Mouse (Mus musculus): ENCODE data around the gene Hdac4. TPM values are rescaled to one million over a fixed set of nuclear protein-coding genes. Genes with fewer than 3 reads are reported as not detected.
A peak's percentile ranks its signal among the peaks of the same experiment; 100 is the strongest.

The Hdac4 gene
- polyA plus RNA-seq, 1 experiment, result 35.1 TPM

DNA sequence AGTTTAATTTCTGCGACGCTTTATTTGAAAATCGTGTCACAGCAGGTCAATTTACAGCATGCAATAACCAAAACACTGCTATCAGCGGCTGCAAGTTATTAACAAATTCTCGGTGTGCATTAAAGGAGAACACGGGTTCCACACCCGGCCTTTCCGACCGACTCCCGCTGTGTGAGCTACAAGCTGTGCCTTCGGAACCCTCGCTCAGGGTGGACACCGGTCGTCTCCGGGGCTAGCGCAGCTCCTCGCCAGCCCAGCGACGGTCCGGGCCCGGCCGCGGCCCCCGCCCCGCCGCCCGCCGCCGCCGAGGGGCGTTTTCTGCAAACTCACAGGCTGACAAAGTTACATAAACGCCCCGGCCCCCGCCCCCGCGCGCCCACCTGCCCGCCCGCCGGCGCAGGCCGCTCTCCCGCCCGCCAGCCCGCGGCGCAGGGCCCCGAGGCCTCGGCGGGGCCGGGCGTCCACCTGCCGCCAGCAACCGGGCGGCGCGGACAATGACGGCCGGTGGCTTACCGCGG, 16.0 kb downstream of the Hdac4 start:
- H3K27ac ChIP-seq (ENCODE audit: insufficient read depth, low read length), result peak overlapping the region; percentile 66; the same call in 1 of the 2 replicates
- H3K4me1 ChIP-seq (ENCODE audit: control insufficient read depth, insufficient read depth, low read length), result peaks cover 8% of the 10 kb centered on the region
- peak overlapping the region; percentile 77 for H3K4me3 ChIP-seq (ENCODE audit: insufficient read depth, low read length)
- TF ChIP-seq CTCF (IDR thresholded peaks at IDR 0.05; ENCODE audit: extremely low read depth, insufficient read depth, low read length) (no peak), POLR2A (IDR thresholded peaks at IDR 0.05; ENCODE audit: extremely low read depth, insufficient read depth, low read length) (no peak)

DNA sequence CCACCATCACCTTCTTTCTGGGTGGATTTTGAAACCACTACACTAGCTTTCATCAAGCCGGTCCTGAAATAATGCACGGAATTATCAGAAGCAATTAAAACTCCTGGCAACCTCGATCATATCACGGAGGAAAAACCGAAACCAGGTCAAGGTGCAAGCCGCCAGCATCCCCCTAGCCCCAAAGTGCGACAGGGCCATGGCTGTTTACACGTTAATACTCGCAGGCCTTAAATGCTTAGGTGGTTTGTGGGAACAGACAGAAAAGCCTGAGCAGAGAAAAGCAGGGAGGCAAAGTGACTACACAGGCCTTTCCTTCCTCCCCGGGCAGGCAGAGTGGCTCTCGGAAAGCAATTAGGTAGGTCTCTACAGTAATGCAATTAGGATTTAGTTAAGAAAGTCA, 16.4 kb downstream of the Hdac4 start:
- Histone ChIP-seq H3K27ac (ENCODE audit: insufficient read depth, low read length) (peak overlapping the region; percentile 66), H3K4me3 (ENCODE audit: insufficient read depth, low read length) (peak overlapping the region; percentile 77), H3K4me1 (ENCODE audit: control insufficient read depth, insufficient read depth, low read length) (peaks cover 9% of the 10 kb centered on the region)
- TF ChIP-seq CTCF (IDR thresholded peaks at IDR 0.05; ENCODE audit: extremely low read depth, insufficient read depth, low read length) (no peak), POLR2A (IDR thresholded peaks at IDR 0.05; ENCODE audit: extremely low read depth, insufficient read depth, low read length) (no peak)

GRCm38 (mm10) chr1:92178021-92178895, 17.2 kb downstream of the Hdac4 start:
- Histone ChIP-seq H3K27ac (ENCODE audit: insufficient read depth, low read length) (no peak overlapping the region), H3K4me1 (ENCODE audit: control insufficient read depth, insufficient read depth, low read length) (peaks cover 14% of the 10 kb centered on the region), H3K4me3 (ENCODE audit: insufficient read depth, low read length) (peak overlapping the region; percentile 23)
- TF ChIP-seq CTCF (IDR thresholded peaks at IDR 0.05; ENCODE audit: extremely low read depth, insufficient read depth, low read length), result no peak
- no peak for TF ChIP-seq POLR2A (IDR thresholded peaks at IDR 0.05; ENCODE audit: extremely low read depth, insufficient read depth, low read length)

DNA sequence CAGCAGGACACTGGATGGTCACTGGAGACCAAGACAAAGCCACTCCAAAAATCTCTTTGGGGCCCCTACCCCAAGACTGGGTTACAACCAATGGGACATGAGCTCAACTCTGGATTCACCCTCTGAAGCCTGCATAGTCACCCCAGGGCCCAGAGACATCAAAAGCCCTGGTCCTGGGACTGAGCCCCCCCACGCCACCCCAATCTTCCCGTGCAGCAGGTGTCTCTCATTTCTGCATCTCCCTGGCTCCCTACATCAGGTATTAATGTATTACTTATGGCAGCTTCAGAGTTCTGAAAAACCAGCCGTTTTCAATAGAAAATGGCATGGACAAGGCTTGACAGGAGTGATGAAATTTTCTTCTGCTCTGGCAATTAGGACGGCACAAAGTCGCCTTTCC, 17.9 kb downstream of the Hdac4 start:
- Histone ChIP-seq H3K4me3 (ENCODE audit: insufficient read depth, low read length) (no peak overlapping the region), H3K4me1 (ENCODE audit: control insufficient read depth, insufficient read depth, low read length) (peaks cover 14% of the 10 kb centered on the region), H3K27ac (ENCODE audit: insufficient read depth, low read length) (no peak overlapping the region)
- no peak for TF ChIP-seq CTCF (IDR thresholded peaks at IDR 0.05; ENCODE audit: extremely low read depth, insufficient read depth, low read length)
- TF ChIP-seq POLR2A (IDR thresholded peaks at IDR 0.05; ENCODE audit: extremely low read depth, insufficient read depth, low read length), result no peak

DNA sequence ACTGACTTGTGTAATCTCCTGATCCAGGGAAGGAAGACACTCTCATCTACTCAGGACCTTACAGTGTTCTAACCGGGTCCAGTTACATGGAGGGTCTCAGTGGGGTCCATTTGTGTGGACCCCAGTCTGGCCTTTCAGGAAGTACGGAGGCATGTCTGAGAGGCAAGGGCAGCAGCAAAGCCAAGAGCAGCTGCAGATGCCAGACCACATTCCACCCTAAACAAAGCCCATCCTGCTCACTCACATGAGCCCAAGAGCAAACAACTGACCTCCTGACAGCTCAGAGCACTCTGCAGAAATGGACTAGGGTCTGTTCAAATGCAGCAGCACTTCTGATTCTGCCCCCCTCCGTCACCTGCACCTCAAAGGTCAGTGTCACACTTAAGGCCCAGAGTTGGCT, 18.3 kb downstream of the Hdac4 start:
- Histone ChIP-seq H3K27ac (ENCODE audit: insufficient read depth, low read length) (no peak overlapping the region), H3K4me3 (ENCODE audit: insufficient read depth, low read length) (no peak overlapping the region), H3K4me1 (ENCODE audit: control insufficient read depth, insufficient read depth, low read length) (peaks cover 16% of the 10 kb centered on the region)
- TF ChIP-seq POLR2A (IDR thresholded peaks at IDR 0.05; ENCODE audit: extremely low read depth, insufficient read depth, low read length) (no peak), CTCF (IDR thresholded peaks at IDR 0.05; ENCODE audit: extremely low read depth, insufficient read depth, low read length) (no peak)

GRCm38 (mm10) chr1:92175266-92175665, 20.2 kb downstream of the Hdac4 start:
- H3K27ac ChIP-seq (ENCODE audit: insufficient read depth, low read length), result no peak overlapping the region
- no peak overlapping the region for H3K4me3 ChIP-seq (ENCODE audit: insufficient read depth, low read length)
- TF ChIP-seq POLR2A (IDR thresholded peaks at IDR 0.05; ENCODE audit: extremely low read depth, insufficient read depth, low read length), result no peak
- peaks cover 24% of the 10 kb centered on the region for H3K4me1 ChIP-seq (ENCODE audit: control insufficient read depth, insufficient read depth, low read length)

GRCm38 (mm10) chr1:92174898-92175255, 20.6 kb downstream of the Hdac4 start:
- Histone ChIP-seq H3K4me3 (ENCODE audit: insufficient read depth, low read length) (no peak overlapping the region), H3K4me1 (ENCODE audit: control insufficient read depth, insufficient read depth, low read length) (peaks cover 26% of the 10 kb centered on the region), H3K27ac (ENCODE audit: insufficient read depth, low read length) (no peak overlapping the region)
- TF ChIP-seq POLR2A (IDR thresholded peaks at IDR 0.05; ENCODE audit: extremely low read depth, insufficient read depth, low read length) (no peak), CTCF (IDR thresholded peaks at IDR 0.05; ENCODE audit: extremely low read depth, insufficient read depth, low read length) (no peak)

GRCm38 (mm10) chr1:92174251-92174897, 21.1 kb downstream of the Hdac4 start:
- Histone ChIP-seq H3K27ac (ENCODE audit: insufficient read depth, low read length) (no peak overlapping the region), H3K4me1 (ENCODE audit: control insufficient read depth, insufficient read depth, low read length) (peaks cover 26% of the 10 kb centered on the region)
- TF ChIP-seq POLR2A (IDR thresholded peaks at IDR 0.05; ENCODE audit: extremely low read depth, insufficient read depth, low read length), result no peak
- TF ChIP-seq CTCF (IDR thresholded peaks at IDR 0.05; ENCODE audit: extremely low read depth, insufficient read depth, low read length), result no peak

DNA sequence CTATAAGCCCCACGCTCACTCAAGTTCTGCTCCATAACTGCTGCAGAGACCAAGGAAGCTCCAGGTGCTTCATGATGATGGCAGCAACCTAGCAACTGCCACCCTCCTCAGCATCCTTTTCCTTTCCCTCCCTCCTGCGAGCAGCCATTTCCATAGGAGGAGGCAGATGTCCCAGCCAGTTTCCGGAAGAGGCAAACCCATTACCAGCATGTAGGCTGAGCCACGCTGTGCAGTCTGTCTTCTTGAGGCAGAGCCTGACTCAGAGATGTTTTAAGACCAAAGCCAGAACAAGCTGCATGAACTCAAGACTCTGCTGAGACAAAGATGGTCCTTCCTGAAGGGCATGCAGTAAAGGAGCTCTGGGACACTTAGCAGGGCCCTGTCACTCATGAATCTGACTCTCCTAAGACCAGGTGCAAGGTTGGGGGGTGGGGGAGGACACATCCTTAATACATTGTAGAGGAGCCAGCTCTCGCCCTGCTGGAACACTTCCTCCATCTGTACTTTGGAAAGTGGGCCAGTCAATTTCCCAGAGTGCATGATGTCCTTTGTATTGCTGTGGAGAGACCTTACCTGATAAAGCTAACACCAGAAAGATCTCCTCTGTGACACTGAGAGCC, 24.8 kb downstream of the Hdac4 start:
- Histone ChIP-seq H3K27ac (ENCODE audit: insufficient read depth, low read length) (no peak overlapping the region), H3K4me3 (ENCODE audit: insufficient read depth, low read length) (no peak overlapping the region), H3K4me1 (ENCODE audit: control insufficient read depth, insufficient read depth, low read length) (peaks cover 26% of the 10 kb centered on the region)
- TF ChIP-seq CTCF (IDR thresholded peaks at IDR 0.05; ENCODE audit: extremely low read depth, insufficient read depth, low read length), result no peak
- TF ChIP-seq POLR2A (IDR thresholded peaks at IDR 0.05; ENCODE audit: extremely low read depth, insufficient read depth, low read length), result no peak

More at GRCm38 (mm10) chr1:92174251-92174897, 21.1 kb downstream of the Hdac4 start:
- no peak overlapping the region for H3K4me3 ChIP-seq (ENCODE audit: insufficient read depth, low read length)
